Mouse (Mus musculus) kidney, adult 2 months (tissue): ENCODE measurements at regions not wholly inside any gene's neighbourhood (a gene's known extent, or its start where the extent isn't known, plus 50 kb on each side); places are given as distances from the start of the nearest gene placed in this dataset.

Source experiments
- CTCF ChIP-seq: fragments of 200-500 bp; conservative IDR thresholded peaks from 2 replicates; pipeline ENCODE4 v1.5.1; 2011; ENCODE audit warnings: low read depth, mild to moderate bottlenecking, control low read depth, low read length, moderate library complexity, mixed read lengths; ENCODE audit not compliant: insufficient read depth, insufficient read length
- POLR2A ChIP-seq: fragments of 200-500 bp; IDR thresholded peaks from one replicate; pipeline ENCODE4 v1.6.1; 2011; ENCODE audit warnings: low read depth, low read length, control low read depth

- TF ChIP-seq POLR2A (no peak), CTCF (no peak)
Observed at GRCm38 (mm10) chr5:126551676-126552075, 689.9 kb upstream of the Tmem132c start.
